Mouse (Mus musculus) midbrain, postnatal 0 days (tissue): ENCODE results near the gene Sel1l3. TPM values are rescaled to one million over a fixed set of nuclear protein-coding genes. Genes with fewer than 3 reads are reported as not detected.
A peak's percentile ranks its signal among the peaks of the same experiment; 100 is the strongest.

ENCODE experiments used
- ATAC-seq: fragments of 200-750 bp; cut with Nextera tagmentation; 2 replicates; pipeline ENCODE4 v1.8.0; 2017; ENCODE audit warnings: moderate number of reproducible peaks, mild to moderate bottlenecking, moderate TSS enrichment, moderate library complexity; ENCODE audit not compliant: low FRiP score
- DNase-seq: peaks from one replicate; pipeline ENCODE4 v3.0.0-alpha.2; 2015; ENCODE audit warnings: low spot score
- H3K27ac ChIP-seq: fragments of 300-500 bp; sonication (generic); 2 replicates; pipeline ENCODE4 v1.5.1; 2014; ENCODE audit warnings: low read depth, mild to moderate bottlenecking, low read length, mixed read lengths
- H3K27me3 ChIP-seq: fragments of 300-500 bp; sonication (generic); 2 replicates; pipeline ENCODE4 v1.6.1; 2014; ENCODE audit warnings: low read length, control low read depth, mixed read lengths; ENCODE audit not compliant: insufficient read depth
- H3K36me3 ChIP-seq: fragments of 300-500 bp; sonication (generic); 2 replicates; pipeline ENCODE4 v1.6.1; 2014; ENCODE audit warnings: low read length, control low read depth, mixed read lengths; ENCODE audit not compliant: insufficient read depth
- H3K4me1 ChIP-seq: fragments of 300-500 bp; sonication (generic); 2 replicates; pipeline ENCODE4 v1.6.1; 2014; ENCODE audit warnings: mild to moderate bottlenecking, control low read depth, antibody characterized with exemption, low read length, mixed read lengths; ENCODE audit not compliant: insufficient read depth
- H3K4me2 ChIP-seq: fragments of 300-500 bp; sonication (generic); 2 replicates; pipeline ENCODE4 v1.6.1; 2014; ENCODE audit warnings: low read depth, mild to moderate bottlenecking, low read length, mixed read lengths; ENCODE audit not compliant: poor library complexity, severe bottlenecking
- H3K4me3 ChIP-seq: fragments of 300-500 bp; sonication (generic); 2 replicates; pipeline ENCODE4 v1.5.1; 2014; ENCODE audit warnings: low read depth, mild to moderate bottlenecking, low read length, moderate library complexity
- H3K9ac ChIP-seq: fragments of 300-500 bp; sonication (generic); replicated peaks from 2 replicates; pipeline ENCODE4 v1.6.1; 2014; ENCODE audit warnings: mild to moderate bottlenecking, low read length, moderate library complexity, mixed read lengths; ENCODE audit not compliant: poor library complexity, severe bottlenecking
- H3K9me3 ChIP-seq: fragments of 300-500 bp; sonication (generic); 2 replicates; pipeline ENCODE4 v1.6.1; 2016; ENCODE audit warnings: low read length, control low read depth
- CTCF ChIP-seq: IDR thresholded peaks from 2 replicates; pipeline ENCODE4 v1.5.1; 2016; ENCODE audit warnings: antibody characterized with exemption, mild to moderate bottlenecking
- WGBS: fragments of 180-500 bp; shearing (Covaris S2); extraction: QIAGEN DNeasy Blood & Tissue Kit; methylation state at CpG from one replicate; pipeline ENCODE4 v1.1.7; 2014; 5-methylcytosine and 5-hydroxymethylcytosine counted together
- polyA plus RNA-seq: library from polyadenylated mRNA; unstranded; fragments of >200 nt; fragmentation: Nextera tagmentation; extraction: Ambion mirVana; gene quantifications from 2 replicates; pipeline ENCODE4 v1.2.1, GENCODE M21; 2015
- total RNA-seq: library from RNA; depleted of rRNA; stranded (reverse); fragments of >200 nt; gene quantifications from 2 replicates; pipeline ENCODE4 v1.2.3, GENCODE M21; 2014; rRNA removed

Sel1l3 gene
- total RNA-seq = 19.0 and 22.2 TPM in 2 replicates
- 4.7 TPM in 2 replicates for polyA plus RNA-seq

GRCm38 (mm10) chr5:53213711-53214352, at the start of gene Sel1l3:
TSS of gene Sel1l3 (minus strand) at chr5:53213927.
- Histone ChIP-seq H3K9ac (peak within 1 kb of the TSS; percentile 81), H3K4me3 (peak within 1 kb of the TSS; percentile 60), H3K27ac (peak within 1 kb of the TSS; percentile 43), H3K4me2 (peak within 1 kb of the TSS; percentile 87), H3K27me3 (no peaks in the 10 kb centered on the region), H3K4me1 (peaks cover 3% of the 10 kb centered on the region; the same call in 1 of the 2 replicates), H3K36me3 (no peaks in the 10 kb centered on the region), H3K9me3 (no peaks in the 10 kb centered on the region)
- DNase-seq (peak; percentile 58), ATAC-seq (peak; percentile 59; the same call in 1 of the 2 replicates)
- TF ChIP-seq CTCF = no peak
- under 1% methylated on average over 23 of the region's 29 CpGs for WGBS

GRCm38 (mm10) chr5:53261999-53262398, 48.3 kb upstream of the Sel1l3 start:
- Histone ChIP-seq H3K4me3 (no peak overlapping the region), H3K9me3 (no peaks in the 10 kb centered on the region), H3K36me3 (no peaks in the 10 kb centered on the region), H3K4me2 (no peak overlapping the region), H3K27me3 (no peaks in the 10 kb centered on the region), H3K4me1 (peaks cover 10% of the 10 kb centered on the region; the same call in 1 of the 2 replicates), H3K9ac (no peak overlapping the region), H3K27ac (no peak overlapping the region)
- ATAC-seq (no peak), DNase-seq (no peak)
- no peak for TF ChIP-seq CTCF
- WGBS = 91% methylated on average over 10 of the region's 10 CpGs

GRCm38 (mm10) chr5:53259894-53260293, 46.2 kb upstream of the Sel1l3 start:
- ATAC-seq (no peak; the same call in 1 of the 2 replicates), DNase-seq (no peak)
- no peak for TF ChIP-seq CTCF
- H3K9me3 ChIP-seq = no peaks in the 10 kb centered on the region
- H3K36me3 ChIP-seq = no peaks in the 10 kb centered on the region
- H3K4me2 ChIP-seq = no peak overlapping the region
- no peaks in the 10 kb centered on the region for H3K27me3 ChIP-seq
- no peak overlapping the region for H3K27ac ChIP-seq
- no peak overlapping the region for H3K4me3 ChIP-seq
- WGBS = 46% methylated on average over 5 of the region's 5 CpGs
- H3K9ac ChIP-seq = no peak overlapping the region
- peaks cover 17% of the 10 kb centered on the region for H3K4me1 ChIP-seq

- DNase-seq (peak; percentile 70), ATAC-seq (peak; percentile 64)
- Histone ChIP-seq H3K9ac (no peak overlapping the region), H3K4me3 (peak overlapping the region; percentile 27), H3K4me1 (peaks cover 17% of the 10 kb centered on the region), H3K9me3 (no peaks in the 10 kb centered on the region), H3K36me3 (no peaks in the 10 kb centered on the region), H3K27me3 (no peaks in the 10 kb centered on the region), H3K27ac (no peak overlapping the region), H3K4me2 (peak overlapping the region; percentile 58)
- WGBS = 2% methylated on average over 29 of the region's 29 CpGs
- TF ChIP-seq CTCF = peak; percentile 58
Measured at GRCm38 (mm10) chr5:53258038-53258786, 44.5 kb upstream of the Sel1l3 start.

GRCm38 (mm10) chr5:53254821-53255220, 41.1 kb upstream of the Sel1l3 start:
- DNase-seq = no peak
- Histone ChIP-seq H3K4me1 (peaks cover 17% of the 10 kb centered on the region), H3K9ac (no peak overlapping the region), H3K9me3 (no peaks in the 10 kb centered on the region), H3K27me3 (no peaks in the 10 kb centered on the region), H3K4me2 (no peak overlapping the region), H3K36me3 (no peaks in the 10 kb centered on the region), H3K4me3 (no peak overlapping the region), H3K27ac (no peak overlapping the region)
- no peak for ATAC-seq
- no peak for TF ChIP-seq CTCF
- WGBS = 47% methylated on average over 3 of the region's 3 CpGs

GRCm38 (mm10) chr5:53254154-53254553, 40.4 kb upstream of the Sel1l3 start:
- ATAC-seq (no peak), DNase-seq (no peak)
- no peak overlapping the region for H3K27ac ChIP-seq
- no peaks in the 10 kb centered on the region for H3K36me3 ChIP-seq
- H3K4me3 ChIP-seq = no peak overlapping the region
- H3K4me1 ChIP-seq = peaks cover 17% of the 10 kb centered on the region
- H3K4me2 ChIP-seq = no peak overlapping the region
- H3K9me3 ChIP-seq = no peaks in the 10 kb centered on the region
- no peaks in the 10 kb centered on the region for H3K27me3 ChIP-seq
- 93% methylated on average over 5 of the region's 5 CpGs for WGBS
- no peak overlapping the region for H3K9ac ChIP-seq
- no peak for TF ChIP-seq CTCF
